Mouse (Mus musculus) left cerebral cortex, adult 18-20 months (tissue): Measurements from ENCODE around the gene Thnsl2. TPM values are rescaled to one million over a fixed set of nuclear protein-coding genes. Genes with fewer than 3 reads are reported as not detected.

Source experiments
- DNase-seq, 2 experiments: peaks; one replicate each; pipeline ENCODE4 v3.0.0; 2021 to 2022; ENCODE audit warnings: low spot score in 2 of 2, mixed read lengths in 1 of 2
- long read RNA-seq, 2 experiments: library from polyadenylated mRNA; stranded (forward); transcript quantifications; one replicate each; pipeline ENCODE4 v2.0.0; 2021
- total RNA-seq, 2 experiments: library from RNA; stranded (reverse); gene quantifications; 2 replicates each; pipeline ENCODE4 v1.2.3; 2021

Gene Thnsl2
- 1 to 10 TPM; 3.8 to 5.6 TPM for total RNA-seq
- long read RNA-seq, experiment 1, partial matches to known transcripts, result 0 of 4 reads
- long read RNA-seq, experiment 1, other reads (novel, unspliced or antisense), result 0 of 4 reads
- long read RNA-seq, experiment 2, partial matches to known transcripts, result 1 of 2 reads
- long read RNA-seq, experiment 2, other reads (novel, unspliced or antisense), result 0 of 2 reads

- peak; percentile 56 to 58 for DNase-seq
These were observed at the start of gene Thnsl2 for GRCm38 (mm10) chr6:71143894-71144455. TSS of gene Thnsl2 (minus strand) at chr6:71144439.

- DNase-seq, result no peak
These were observed 49.0 kb upstream of the Thnsl2 start for GRCm38 (mm10) chr6:71193151-71193740.

DNA sequence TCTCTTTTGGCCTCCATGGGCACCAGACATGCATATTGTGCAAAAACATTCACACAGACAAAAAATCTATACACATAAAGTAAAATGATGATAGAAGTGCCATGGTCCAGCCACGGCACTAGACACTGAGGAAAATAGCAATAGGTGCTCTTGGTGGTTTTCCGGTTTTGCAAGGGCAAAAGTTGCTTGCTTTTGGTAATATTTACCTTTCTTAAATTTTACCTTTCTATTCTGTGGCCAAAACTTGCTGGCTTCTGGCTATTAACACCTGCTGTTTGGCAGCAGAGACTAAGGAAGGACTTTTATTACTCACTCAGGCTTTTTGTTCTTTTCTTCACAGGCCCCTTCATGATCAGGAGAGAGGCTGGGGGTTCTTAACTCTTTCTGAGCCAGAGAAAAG is 46.3 kb upstream of the Thnsl2 start:
- no peak for DNase-seq

- DNase-seq, result no peak
These were observed 45.3 kb upstream of the Thnsl2 start for GRCm38 (mm10) chr6:71189578-71189977.

GRCm38 (mm10) chr6:71184941-71185604 is 40.8 kb upstream of the Thnsl2 start:
- no peak for DNase-seq

DNA sequence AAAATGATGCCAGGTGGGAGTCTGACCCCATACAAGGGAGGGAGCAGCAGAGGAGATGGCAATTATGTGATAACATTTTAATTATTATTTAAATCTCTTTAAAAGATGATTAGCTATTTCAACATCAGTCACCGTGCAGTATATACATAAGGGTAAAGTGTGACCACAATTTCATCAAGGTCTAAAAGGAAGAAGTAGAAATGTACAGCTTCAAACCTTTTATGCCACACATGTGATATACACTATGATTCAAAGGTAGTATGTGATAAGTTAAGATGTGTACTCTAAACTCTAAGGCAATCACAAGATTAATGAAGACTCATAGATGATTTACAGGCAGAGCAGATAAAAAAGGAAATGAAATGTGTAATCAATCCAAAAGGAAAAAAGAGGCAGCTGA is 36.4 kb upstream of the Thnsl2 start:
- no peak for DNase-seq

- DNase-seq, result no peak
These were observed 28.8 kb upstream of the Thnsl2 start for GRCm38 (mm10) chr6:71172812-71173580.

GRCm38 (mm10) chr6:71166551-71167169 is 22.4 kb upstream of the Thnsl2 start:
- peak in 1 of 2 experiments; percentile 9 for DNase-seq

DNA sequence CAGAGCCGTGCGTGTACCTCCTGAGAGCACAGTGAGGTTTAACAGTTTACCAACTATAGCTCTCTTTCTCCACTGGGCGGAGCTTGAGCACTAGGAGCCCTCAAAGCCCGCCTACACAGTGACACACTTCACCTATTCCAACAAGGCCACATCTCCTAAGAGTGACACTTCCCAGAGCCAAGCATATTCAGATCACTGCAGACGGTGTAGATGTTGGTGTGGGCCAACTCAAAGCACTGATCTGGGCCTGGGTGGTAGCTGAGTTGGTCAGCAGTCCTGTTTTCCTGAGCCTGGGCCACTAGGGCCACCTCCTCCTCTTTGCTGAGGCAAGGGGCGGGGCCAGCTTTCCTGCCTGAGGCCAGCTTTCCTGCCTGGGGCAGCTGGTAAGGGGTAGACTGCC is 20.2 kb upstream of the Thnsl2 start:
- no peak for DNase-seq

- DNase-seq, result no peak
These were observed 18.0 kb upstream of the Thnsl2 start for GRCm38 (mm10) chr6:71162269-71162668.

DNA sequence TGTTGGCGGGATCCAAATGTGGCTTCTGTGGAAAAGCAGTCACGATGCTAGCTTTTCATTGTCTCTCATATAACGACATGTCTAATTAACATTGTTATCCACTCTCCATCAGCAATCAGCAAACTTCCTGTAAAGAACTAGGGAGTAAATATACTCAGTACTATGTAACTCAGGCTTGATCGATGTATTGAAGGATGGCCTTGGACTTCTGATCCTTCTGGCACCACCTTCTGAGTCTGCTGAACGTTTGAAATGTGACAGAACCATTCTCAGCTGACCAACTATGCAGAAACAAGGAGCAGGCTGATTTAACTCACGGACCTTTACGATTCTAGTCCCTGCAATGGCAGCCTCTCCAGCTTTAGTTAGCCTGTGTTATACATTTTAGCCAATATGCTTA is 17.1 kb upstream of the Thnsl2 start:
- no peak for DNase-seq

GRCm38 (mm10) chr6:71156674-71157326 is 12.6 kb upstream of the Thnsl2 start:
- DNase-seq, result no peak

DNA sequence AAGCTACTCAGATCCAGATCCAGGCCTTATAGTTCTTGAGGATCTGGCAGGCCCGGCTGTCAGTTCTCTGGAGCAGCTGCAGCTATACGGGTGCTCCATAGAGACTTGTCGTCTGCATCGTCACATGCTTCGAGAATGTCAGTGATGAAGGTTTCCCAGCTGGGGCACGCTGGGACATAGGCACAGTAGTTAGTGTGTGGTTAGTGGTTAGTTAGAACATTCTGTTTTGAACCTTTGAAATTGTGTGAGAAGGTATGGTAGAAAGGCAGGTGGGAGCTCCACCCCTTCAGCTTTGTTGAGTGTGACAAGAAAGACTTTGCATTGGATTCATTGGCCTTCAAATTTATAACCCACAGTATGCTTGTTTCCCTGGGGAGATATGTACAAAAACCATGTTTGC is 10.6 kb upstream of the Thnsl2 start:
- DNase-seq, result no peak

- DNase-seq, result no peak
These were observed 9.2 kb upstream of the Thnsl2 start for GRCm38 (mm10) chr6:71153486-71153885.

- DNase-seq, result no peak
These were observed 6.9 kb upstream of the Thnsl2 start for GRCm38 (mm10) chr6:71151098-71151497.

DNA sequence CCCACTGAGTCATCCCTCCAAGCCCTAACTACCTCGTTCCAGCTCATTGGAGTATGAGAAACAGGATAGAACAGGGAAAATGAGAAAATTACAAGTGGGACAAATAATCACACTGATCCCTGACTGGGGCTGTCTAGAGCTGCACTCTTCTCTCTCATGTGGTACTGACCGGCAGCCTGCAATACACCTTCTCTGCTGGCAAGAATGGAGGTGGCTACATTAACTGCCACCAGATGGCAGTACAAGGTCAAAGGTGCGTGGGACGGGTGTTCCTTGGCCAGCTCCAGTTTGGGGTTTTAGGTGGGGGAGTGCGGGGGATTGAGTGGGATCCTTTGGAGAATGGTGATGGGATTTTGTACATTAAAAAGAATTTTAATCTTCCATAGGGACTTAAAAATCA is 5.3 kb upstream of the Thnsl2 start:
- DNase-seq, result peak; percentile 21 to 22

DNA sequence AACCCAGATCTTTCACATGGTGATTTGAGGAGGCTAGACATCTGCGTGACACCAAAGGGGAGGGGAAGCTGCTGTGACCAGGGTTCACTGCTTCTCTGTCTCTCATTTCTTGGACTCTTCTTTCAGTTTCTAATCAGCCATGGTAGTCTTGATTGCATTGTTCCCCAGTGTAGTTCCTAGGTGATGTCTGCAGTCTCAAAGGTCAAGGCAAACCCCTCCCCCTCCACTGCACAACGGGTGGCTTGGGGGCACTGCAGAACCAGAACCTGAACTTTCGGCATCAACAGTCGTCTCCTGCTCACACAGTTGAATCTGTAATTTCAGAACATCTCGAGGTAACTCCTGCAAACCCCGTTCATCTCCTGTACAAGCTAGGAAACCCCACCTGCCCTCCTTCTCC is 4.1 kb upstream of the Thnsl2 start:
- DNase-seq, result no peak

- no peak for DNase-seq
These were observed 1.2 kb upstream of the Thnsl2 start for GRCm38 (mm10) chr6:71145288-71145989.

- DNase-seq, result no peak
These were observed 915 bp downstream of the Thnsl2 start for GRCm38 (mm10) chr6:71143154-71143893.
